Mouse (Mus musculus) T-helper 1 cell (primary cell): ENCODE results near the gene Golga7b.

Experiments
- in situ Hi-C: fragments of 300-600 bp; cut with MboI, MseI; formaldehyde crosslinking; loops from one replicate; pipeline ENCODE4 v1.15.1; 2025; ENCODE audit warnings: high pct_unique_total_duplicates

Golga7b gene

DNA sequence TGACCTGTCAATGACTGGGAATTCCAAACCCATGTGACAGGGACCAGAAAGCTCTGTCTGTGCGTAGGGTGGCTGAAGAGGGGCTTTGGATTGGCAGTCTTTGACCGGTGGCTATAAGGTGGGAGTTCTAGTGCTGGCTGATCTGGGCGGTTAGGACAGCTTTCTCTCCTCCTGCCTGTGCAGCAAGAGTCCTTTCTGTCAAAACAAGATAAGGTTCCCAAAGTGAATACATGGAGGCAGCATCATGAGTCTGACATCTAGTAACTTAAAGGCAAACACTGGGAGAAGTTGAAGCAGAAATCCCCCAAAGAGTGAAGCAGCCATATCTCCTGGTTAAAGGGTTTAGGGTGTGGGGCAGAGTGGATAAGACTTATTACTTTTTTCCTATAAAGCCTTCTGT, at the start of gene Golga7b:
Golga7b (plus strand) TSS at position 56 of the 400 bp plus-strand sequence.
- in situ Hi-C loops: no loop called here

DNA sequence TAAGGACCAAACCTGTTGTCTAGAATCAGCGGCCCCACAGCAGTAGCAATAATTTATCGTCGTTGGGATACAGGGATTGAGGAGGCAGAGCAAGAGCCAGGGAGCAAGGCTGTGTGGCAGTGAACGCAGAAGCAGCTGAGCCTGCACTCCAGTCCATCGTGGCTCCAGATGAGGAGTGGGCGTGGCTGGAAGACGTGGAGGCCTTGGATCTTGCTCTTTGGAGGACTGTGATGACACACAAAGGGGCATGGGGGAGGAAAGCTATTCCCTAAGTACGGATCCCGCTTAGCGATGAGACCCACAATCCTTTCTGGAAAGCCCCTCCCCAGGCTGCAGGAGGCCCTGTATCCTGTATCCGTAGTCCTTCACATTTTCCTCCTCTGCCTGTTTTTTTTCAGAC, 49.3 kb upstream of the Golga7b start:
- in situ Hi-C loops: no loop called here

DNA sequence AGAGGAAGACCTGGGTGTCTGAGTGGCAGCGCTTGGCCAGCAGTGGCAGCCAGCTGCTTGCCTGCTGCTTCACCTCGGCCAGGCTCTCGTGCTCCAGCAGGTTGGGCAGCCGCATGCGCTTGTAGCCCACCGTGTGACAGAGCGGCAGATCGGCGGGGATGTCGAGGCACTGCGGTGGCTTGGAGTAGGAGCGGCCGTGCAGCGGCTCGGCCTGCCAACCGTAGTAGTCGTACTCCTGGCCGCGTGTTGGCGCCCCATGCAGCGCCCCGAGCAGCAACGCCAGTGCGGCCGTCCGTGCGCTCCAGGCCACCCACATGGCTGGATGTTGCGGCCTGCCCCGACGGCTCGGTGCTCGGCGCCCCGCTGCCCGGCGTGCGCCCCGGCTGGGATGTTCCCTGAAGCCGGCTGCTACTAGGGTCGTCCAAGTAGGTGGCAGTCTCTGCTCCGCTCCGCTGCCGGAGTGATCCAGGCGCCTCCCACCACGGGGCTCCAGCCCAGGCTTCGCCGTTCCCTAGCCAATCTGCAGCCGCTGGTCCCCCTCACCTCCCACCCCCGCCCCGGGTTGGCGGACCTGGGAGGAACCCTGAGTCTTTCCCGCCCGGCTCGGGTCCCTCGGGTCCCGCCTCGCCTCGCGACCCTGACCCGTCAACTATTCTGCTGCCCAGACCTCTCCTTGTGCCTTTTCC, 45.5 kb upstream of the Golga7b start, which contains the start of gene Sfrp5:
Sfrp5 (minus strand) TSS at position 557 of the 686 bp plus-strand sequence.
- in situ Hi-C loops: no loop called here

DNA sequence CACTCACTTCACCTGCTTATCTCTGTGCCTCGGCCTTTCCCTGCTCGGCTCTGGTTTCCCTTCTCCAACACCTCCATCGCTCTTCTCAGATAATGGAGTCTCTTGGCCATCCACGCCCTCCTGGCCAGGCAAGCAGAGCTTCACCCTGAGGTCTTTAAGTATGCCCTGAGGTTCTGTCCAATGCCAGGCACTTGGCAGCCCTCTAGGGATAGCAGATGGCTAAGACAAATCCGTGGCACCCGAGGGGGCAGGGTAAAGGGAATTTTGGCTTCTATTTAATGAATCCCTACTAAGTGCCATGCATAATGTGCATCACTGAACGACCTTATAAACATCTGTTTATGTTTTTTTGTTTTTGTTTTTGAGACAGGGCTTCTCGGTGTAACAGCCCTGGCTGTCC, 44.9 kb upstream of the Golga7b start:
- in situ Hi-C loops: no loop called here

DNA sequence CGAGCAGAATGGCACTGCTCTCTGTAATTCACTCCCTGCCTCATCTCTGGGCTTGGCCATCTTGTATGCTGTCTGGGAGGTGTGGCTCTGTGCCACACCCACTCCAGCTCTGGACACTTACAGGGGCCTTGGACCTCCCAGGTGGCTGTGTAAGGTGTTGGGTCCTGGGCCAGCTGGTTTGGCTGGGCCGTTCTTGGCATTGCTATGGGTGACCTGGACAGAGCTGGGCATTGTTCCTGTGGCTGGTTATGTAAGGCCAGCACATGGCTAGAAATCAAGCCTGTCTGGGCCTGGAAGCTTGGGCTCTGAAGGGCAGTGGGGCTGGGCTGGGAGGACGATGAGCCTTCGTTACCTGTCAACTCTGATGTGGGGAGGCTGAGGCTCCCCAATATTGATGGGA, 43.1 kb upstream of the Golga7b start:
- in situ Hi-C loops: no loop called here

DNA sequence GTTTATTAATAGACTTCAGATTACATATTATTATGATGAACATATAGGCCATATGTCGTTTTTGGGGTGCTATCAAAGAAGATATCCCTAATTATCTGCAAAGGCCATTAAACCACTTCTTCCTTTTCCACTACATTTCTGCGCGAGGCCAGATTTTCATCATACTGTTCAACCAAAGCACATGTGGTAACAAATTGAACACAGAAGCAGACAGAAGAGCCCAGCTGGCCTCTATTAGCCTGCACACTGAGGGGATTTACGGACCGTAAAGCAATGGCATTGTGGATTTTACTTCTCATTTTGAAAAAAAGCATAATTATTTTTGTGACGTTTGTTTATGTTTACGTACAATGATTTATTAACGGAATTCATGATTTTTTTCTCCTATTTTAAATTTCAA, 42.2 kb upstream of the Golga7b start:
- in situ Hi-C loops: no loop called here

DNA sequence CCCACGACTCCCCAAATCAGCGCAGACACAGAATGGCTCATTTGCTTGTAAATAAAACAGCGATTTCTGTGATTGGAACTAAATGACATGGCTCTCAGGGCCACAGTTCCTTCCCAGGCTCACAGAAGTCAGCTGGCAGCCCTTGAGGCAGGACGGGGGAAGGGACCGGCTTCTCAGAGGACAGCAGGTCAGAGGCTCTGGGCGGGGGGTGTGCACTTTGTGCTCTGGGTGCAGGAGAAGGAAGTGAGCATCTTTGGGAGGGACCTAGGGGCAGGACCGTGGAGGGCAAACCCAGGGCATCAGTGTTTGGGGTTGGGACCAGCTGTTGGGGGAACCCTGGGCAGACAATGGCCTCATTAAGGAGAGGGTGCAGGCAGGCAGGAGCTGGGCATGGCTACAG, 37.9 kb upstream of the Golga7b start:
- in situ Hi-C loops: no loop called here

DNA sequence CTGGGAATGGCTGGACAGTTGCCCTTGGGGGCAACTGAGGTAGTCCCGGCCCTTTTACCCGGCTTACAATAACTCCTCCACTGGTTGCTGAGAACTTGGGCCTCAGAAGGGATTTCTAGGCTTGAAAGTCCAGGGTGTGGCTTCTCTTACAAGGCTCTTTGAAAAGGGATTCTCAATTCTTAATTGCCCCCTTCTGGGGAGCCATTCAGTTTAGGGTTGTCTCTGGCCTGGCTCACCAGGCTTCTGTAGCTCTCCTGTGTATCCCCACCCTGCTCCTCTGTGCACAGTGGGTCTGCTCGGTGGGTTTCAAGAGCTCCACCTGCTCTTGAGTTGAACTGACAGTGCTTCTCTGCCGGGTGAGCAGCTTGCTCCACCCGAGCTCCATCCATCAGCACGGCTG, 37.4 kb upstream of the Golga7b start:
- in situ Hi-C loops: no loop called here

DNA sequence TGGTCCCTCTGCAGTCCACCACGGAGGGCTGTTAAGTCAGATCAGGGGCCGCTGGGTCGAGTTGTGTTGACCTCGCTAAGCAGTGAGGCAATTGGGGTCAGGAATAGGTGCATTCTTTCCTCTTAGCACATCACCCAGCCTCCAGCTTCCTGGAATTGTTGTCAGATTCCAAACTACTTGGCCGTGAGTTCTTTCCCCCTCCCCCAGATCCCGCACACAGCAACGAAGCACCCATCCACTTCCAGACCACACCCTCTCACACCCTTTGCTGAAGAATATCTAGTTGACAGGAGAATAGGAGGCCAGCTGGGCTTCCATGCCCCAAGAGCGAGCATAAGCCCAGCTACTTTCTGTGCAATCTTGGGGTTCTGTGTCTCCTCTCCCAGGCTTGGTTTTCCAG, 35.4 kb upstream of the Golga7b start:
- in situ Hi-C loops: no loop called here

DNA sequence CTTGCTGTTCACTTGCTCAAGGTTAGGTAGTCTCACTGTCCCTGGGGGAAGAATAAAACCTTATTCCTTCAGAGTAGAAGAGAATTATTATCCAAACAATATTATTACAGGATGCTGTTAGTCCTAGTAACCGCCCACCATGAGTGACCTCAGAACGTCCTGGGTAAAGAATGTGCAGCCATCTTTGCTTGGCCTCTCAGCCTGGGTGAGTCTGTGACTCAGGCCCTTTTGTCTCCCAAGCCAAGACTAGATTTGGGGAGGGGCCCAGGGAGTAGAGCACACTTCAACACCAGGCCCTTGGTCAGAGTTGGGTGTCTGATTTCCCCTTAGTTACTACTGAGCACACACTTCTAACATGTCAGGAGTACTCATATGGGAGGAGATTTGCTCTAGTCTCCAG, 32.8 kb upstream of the Golga7b start:
- in situ Hi-C loops: no loop called here

DNA sequence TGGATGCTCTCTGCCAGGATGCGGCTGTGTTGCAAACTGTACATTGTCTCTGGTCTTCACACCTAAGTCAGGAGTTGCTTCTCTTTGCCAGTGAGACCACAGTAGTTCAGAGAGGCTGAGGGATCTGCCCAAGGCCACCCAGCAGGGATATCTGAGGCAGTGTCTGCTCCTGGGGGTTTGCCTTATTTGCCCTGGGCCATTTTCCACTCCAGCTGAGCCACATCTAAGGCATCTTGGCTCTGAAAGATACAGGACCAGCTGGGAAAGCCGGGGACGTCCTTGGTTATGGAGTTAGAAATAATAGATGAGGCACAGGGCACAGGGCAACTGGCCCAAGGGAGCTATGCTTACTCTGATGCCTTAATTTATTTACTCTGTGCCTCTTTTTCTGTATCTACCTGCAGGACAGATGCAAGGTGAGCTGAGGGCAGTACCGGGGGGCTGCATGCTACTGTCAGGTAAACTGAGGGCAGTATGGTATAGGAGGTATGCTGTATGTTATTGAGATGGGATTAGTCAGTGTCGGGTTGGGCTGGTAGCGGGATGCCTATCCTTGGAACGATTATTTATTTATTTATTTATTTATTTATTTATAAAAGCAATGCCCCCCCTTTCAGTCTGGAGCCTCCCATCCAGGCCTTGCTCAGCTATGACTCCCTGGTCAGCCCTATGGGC, 30.5 kb upstream of the Golga7b start:
- in situ Hi-C loops: no loop called here

DNA sequence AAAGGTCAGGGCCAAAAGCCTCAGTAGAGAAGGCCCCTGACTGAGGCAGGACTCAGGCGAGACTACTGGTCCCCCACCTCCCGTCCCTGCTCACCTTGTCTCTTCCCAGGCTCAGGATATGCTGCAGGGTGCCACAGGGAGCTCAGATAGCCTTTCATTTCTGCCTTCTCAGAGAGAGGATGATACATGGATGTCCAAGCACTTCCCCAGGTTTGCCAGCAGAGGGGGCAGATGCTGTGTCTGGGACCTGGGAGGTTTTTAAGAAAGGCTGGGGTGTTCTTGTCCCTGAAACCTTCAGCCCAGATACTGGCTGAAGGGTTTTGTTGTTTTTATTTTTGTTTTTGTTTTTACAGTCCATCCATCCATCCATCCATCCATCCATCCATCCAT, 30.0 kb upstream of the Golga7b start:
- in situ Hi-C loops: no loop called here

DNA sequence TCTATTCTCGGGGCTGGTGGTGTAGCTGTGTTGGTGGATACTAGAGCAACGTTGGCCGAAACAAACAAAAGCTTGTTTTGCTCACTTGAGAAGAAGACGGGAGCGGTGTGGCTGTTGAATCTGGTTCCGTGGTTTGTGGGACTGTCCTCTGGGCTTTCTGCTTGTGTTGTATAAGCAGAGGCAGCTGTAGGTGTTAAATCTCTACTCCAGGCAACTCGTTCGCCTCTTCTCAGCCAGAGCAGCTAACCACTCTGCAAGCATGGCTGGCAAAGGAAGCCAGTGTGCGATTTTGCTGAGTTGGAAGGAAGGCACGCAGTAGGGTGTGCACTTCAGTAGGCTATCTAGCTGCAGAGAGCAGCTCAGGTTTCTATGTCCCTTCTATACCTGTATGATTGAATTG, 20.9 kb upstream of the Golga7b start:
- in situ Hi-C loops: no loop called here

DNA sequence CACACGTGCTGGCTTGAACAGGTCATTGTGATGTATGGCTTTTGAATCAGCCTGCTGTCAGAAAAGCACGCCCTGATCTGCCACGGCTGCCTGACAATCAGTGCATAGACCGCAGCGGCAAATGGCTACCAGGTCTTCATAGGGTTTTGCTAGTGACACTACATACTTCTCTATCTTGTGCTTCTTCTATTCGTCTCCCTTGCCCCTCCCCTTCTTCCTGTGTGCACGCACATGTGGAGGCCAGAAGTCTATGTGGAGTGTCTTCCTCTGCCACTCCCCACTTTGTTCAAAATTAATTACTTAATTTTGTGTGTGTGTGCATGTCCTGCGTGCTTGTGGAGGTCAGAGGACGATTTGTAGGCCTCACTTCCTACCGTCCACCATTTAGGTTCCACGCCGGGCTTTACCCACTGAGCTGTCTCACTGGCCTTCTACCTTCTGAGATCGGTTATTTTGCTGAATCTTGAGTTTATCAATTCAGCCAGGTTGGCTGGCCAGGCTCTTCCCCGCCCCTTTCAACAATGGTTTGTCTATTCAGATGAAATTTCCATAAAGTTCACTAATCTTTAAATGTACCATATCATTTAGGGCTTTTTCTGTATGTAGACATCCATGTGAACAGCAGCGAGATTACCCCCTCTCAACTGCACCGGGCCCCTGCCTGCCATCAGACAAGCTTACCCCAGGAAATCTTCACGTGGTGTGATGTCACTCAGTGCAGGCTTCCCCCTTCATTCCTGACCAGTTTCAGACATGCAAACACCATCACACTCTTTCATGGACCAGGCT, 17.7 kb upstream of the Golga7b start:
- in situ Hi-C loops: no loop called here

DNA sequence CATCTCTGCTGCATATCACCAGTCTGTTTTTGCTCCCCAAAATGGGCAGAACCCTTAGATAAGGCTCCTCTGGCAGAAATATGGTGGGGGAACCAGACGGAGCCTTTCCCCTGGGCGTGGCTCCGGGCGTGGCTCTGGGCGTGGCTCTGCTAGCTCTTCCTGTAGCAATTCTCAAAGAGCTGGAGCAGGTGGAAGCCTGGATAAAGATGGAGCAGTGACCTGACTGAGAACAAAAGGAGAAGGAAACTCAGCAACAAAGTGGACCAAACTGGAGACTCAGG, 17.1 kb upstream of the Golga7b start:
- in situ Hi-C loops: no loop called here

DNA sequence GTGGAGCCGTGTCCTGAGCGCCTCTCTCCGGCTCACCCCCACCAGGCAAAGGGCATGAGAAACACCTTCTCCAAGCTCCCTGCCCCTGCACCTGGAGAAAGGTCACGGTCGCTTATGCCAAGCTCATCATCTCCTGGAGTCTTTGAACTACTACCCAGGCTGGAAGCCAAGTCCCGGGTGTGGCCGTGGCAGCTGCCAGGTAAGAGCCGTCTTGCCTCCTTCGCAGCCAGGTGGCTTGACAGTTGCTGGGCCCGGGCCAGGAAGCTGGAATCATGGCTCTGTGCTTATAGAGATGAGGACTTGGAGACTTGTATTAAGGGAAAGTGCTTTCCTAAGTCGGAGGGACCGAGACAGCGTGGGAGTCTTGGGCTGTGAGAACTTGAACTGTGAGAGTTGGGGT, 16.4 kb upstream of the Golga7b start:
- in situ Hi-C loops: no loop called here

DNA sequence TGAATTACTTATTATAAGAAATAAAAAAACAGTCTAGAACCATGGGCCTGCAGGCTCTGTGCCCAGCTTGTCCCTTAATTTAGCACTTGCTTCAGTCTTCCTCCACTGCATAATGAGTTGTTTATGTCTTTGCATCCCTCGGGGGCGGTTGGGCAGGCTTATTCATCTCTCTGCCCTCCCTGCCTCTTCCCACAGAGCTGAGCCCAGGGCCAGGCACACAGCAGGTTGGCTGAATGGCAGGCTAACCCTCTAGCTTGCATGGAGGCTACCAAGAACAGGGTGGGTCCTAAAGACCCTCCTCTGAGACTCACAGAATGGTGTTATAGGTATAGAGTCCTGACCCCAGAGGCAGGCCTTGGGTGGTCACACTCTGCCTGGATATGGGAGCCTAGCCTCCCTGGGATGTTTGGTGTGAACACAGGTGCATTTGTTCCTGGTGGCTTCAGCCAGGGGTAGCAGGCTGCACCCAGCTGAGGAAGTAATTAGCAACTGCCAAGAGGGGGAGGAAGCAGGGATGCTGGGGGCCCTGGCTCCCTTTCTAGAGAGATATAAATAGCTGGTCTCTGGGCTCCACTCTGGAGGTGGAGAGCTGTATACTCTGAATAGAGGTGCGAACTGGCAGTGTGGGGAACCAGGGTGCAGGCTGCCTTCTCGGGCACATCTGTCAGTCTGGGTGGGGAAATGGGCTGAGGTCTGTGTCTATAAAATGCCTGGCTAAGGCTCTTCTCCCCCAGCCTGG, 9.6 kb upstream of the Golga7b start:
- in situ Hi-C loops: no loop called here

DNA sequence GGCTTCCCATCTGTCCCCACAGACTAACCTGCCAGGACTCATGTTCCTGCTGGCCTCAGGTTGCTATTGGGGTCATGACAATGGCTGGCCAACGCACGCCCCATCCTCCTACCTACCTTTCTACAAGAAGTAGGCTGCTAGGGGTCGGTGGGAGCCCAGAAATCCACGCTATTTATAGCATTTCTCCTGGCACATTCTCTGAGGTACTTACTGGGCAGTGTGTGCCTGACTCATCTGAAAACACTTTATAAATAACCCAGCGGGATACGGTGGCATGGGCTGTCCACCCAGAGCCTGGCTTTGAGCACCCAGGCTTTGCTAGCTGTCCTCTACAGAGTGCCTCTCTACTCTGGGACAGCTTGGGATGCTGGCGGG, 9.0 kb upstream of the Golga7b start:
- in situ Hi-C loops: no loop called here

DNA sequence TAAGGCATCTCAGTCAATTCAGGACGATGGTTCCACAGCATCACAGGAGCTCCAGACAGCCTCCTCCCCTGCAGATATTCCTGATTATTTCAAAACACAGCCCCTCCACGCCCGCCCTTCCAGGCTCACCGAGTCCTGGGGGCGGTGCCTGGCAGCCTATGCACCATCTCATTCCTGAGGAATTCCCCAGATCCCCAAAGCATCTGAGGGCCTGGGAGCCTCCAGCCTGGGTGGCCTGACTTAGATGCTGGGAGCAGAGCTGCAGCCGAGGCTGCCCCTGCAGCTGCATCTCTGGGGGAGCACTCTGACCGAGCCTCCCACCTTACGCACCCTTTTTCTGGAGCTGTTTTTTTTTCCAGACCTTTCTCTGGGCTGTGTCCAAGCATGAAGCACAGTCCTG, 6.5 kb upstream of the Golga7b start:
- in situ Hi-C loops: no loop called here

DNA sequence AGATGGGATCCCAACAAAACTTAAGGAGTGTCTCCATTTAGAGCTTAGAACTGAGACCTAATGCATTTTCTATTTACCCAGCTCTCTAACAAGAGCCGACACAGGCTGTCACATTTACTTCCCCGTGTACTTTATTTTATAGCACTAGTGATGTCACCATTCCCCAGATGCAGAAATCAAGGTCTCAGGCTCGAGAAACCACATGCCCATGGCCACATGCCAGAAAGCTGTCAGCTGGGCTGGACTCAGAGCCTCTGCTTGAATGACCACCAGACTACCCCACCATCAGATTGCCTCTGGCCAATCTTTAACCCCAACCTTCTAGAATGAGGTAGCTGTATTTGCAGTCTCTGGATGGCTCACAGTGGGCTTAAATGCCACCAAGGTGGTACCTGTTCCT, 4.0 kb upstream of the Golga7b start:
- in situ Hi-C loops: no loop called here

DNA sequence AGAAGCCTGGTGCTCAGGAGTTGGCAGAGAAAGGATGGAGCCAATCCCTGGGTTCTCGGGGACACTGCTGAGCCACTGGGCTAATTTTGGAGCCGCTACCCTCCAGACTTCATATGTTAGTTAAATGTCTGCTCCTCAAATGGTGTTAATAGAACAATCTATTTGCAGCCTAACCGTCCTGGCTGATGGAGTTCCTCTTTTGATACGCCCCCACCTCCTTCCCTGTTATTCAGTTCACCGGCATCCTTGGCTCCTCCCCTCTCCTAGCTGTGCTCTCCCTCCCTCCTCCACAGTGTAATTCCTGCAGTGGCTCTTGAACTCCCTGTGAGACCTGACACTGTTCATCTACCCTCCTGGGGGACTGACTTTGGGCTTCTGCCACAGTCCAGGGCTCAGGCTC, 748 bp upstream of the Golga7b start:
- in situ Hi-C loops: no loop called here
